Mouse (Mus musculus): Measurements from ENCODE around the gene Tnfsf13b. TPM values are rescaled to one million over a fixed set of nuclear protein-coding genes. Genes with fewer than 3 reads are reported as not detected.

Gene Tnfsf13b
- polyA plus RNA-seq, 1 experiment, result not detected

GRCm38 (mm10) chr8:10017231-10017630 lies 11.0 kb downstream of the Tnfsf13b start:
- TF ChIP-seq GATA1 (IDR thresholded peaks at IDR 0.05; ENCODE audit: low read length), result no peak

DNA sequence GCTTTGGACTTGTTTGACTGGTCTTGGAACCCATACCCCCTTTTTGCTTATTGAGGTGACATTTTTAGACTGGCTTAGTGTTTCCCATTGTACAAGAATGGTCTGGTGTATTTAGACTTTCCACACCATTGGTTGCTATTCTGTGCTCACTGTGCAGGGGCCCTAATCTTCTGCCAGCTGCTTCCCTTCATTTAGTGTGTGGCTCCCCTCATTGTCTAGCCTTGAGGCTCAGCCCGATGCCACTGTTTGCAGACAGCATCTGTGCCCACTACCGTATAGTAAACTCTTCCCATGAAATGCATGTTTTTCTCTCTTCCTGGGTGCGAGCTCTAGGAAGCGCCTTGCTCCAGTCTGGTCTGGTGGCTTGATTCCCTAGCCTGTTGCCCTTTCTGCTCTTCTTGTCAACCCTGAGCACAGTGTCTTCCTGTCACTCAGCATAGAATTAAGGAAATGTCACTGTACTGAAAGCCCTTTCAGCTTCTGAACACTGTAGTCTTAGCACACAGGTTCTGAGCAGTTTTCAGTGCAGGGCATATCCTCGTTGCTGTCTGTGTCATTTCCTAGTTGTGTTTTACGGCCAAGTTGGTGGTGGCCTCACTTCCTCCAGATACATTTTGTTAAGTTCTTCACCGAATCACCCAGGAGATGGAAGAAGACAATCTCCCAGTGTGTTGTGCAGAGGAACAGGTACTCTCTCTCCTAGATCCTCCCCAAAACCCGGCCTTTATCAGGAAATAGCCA lies 24.2 kb downstream of the Tnfsf13b start:
- no peak for TF ChIP-seq GATA1 (IDR thresholded peaks at IDR 0.05; ENCODE audit: low read length)

DNA sequence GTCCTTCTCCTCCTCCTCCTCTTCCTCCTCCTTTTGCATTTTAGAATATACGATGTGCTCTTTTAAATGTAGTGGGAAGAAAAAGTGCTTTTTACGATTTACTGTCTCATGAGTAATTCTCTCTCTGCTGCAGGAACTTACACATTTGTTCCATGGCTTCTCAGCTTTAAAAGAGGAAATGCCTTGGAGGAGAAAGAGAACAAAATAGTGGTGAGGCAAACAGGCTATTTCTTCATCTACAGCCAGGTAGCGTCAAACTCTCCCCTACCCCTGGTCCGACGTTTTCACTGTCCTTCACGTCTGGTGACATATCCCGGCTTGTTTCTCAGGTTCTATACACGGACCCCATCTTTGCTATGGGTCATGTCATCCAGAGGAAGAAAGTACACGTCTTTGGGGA lies 24.9 kb downstream of the Tnfsf13b start:
- no peak for TF ChIP-seq GATA1 (IDR thresholded peaks at IDR 0.05; ENCODE audit: low read length)

DNA sequence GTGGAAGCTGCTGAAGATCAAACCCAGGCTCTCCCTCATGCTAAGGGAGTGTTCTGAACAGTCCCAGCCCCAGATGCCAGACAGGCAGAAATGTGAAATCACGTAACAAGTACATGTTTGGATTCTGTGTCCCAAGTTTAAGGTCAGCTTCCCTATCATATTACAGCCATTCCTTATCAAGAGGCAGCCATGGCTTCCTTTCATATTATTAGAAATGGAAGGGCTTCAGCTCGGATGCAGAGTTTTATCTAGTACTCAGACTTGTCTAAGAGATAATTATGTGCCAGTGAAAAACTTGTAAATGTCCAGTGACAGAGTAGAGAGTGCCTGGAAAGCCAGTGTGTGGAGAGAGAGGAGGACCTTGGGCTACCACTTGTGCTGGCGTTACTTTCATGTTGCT lies 34.6 kb downstream of the Tnfsf13b start:
- TF ChIP-seq GATA1 (IDR thresholded peaks at IDR 0.05; ENCODE audit: low read length), result no peak

- TF ChIP-seq GATA1 (IDR thresholded peaks at IDR 0.05; ENCODE audit: low read length), result no peak
Observed at GRCm38 (mm10) chr8:10043842-10044510, 37.7 kb downstream of the Tnfsf13b start.

- TF ChIP-seq GATA1 (IDR thresholded peaks at IDR 0.05; ENCODE audit: low read length), result no peak
Observed at GRCm38 (mm10) chr8:10045743-10046142, 39.5 kb downstream of the Tnfsf13b start.

GRCm38 (mm10) chr8:10049162-10049561 lies 42.9 kb downstream of the Tnfsf13b start:
- no peak for TF ChIP-seq GATA1 (IDR thresholded peaks at IDR 0.05; ENCODE audit: low read length)

GRCm38 (mm10) chr8:10051576-10051975 lies 45.3 kb downstream of the Tnfsf13b start:
- no peak for TF ChIP-seq GATA1 (IDR thresholded peaks at IDR 0.05; ENCODE audit: low read length)

DNA sequence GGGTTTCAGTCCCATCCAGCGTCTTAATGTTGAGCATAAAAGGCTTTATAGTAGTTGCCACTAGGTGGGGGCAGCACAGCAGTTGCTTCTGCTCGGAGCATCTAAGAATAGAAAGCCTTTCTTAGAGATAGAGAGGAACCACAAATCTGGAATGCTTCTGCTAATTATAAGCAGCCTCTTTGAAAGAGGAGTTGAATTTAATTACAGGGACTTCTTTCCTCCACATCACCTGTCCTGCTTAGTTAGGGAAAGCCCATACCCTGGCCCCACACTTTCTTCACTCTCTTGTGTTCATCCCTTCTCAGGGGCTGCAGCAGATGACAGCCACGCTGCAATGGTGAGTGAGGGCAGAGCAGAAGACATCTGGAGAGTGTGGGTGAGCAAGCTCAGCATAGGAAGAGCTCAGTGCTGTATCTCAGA lies 47.3 kb downstream of the Tnfsf13b start:
- no peak for TF ChIP-seq GATA1 (IDR thresholded peaks at IDR 0.05; ENCODE audit: low read length)

- TF ChIP-seq GATA1 (IDR thresholded peaks at IDR 0.05; ENCODE audit: low read length), result no peak
Observed at GRCm38 (mm10) chr8:10061001-10061400, 54.7 kb downstream of the Tnfsf13b start.

DNA sequence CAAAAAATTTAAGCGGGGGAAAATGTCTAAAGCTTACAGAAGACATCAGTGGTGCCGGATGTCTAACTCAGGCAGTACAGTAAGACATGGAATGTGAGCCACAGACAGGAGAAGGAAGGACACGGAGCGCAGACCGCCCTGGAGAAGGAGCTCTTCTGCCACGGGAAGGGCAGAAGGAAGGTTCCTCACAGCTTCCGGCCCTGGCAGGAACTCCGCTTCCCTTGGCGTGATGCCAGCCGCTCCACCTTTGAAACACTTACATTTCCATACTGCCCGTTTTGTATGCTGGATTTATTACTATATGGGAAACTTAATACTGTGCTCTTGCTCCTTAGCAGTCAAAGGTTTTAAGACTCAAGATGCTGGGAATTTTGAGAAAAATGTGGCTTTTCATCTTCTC lies 60.6 kb downstream of the Tnfsf13b start:
- TF ChIP-seq GATA1 (IDR thresholded peaks at IDR 0.05; ENCODE audit: low read length), result no peak

GRCm38 (mm10) chr8:10067775-10068174 lies 61.5 kb downstream of the Tnfsf13b start:
- no peak for TF ChIP-seq GATA1 (IDR thresholded peaks at IDR 0.05; ENCODE audit: low read length)

DNA sequence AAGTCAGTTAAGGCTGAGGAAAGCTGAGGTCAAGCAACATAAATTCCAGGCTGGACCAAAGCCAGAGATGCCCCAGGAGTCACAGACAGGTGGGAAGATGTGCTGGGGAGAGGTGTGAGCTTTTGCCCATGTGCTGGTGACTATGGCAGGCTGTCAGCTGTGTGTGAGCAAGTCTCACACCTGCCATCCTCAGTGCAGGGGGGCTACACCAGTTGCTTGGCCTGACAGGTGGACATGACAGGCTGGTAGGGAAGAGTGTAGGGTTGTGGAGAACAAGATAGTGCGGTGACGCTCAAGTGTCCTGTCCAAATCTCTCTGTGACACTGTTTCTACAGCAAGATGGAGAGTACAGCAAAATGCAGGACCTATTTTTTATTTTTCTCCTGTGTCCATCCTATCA lies 66.1 kb downstream of the Tnfsf13b start:
- no peak for TF ChIP-seq GATA1 (IDR thresholded peaks at IDR 0.05; ENCODE audit: low read length)

Other genes with a start within 250 kb of the Tnfsf13b start
- gene Fam155a, start 235.3 kb upstream of the Tnfsf13b start, polyA plus RNA-seq (2012), result not detected in 2 replicates
- gene Gm10217, start 142.2 kb upstream of the Tnfsf13b start, polyA plus RNA-seq (2012), result not detected in 2 replicates
- gene Lig4, start 28.8 kb upstream of the Tnfsf13b start, polyA plus RNA-seq (2012), result 0.29 and 0.45 TPM in 2 replicates
- gene Abhd13, start 28.8 kb upstream of the Tnfsf13b start, polyA plus RNA-seq (2012), result 0.99 and 1.5 TPM in 2 replicates
- 0.03 and 0.04 TPM in 2 replicates for gene Myo16, start 147.4 kb downstream of the Tnfsf13b start, polyA plus RNA-seq (2012)

Data from G1E-ER4 (cell line).